Mouse (Mus musculus) bone marrow macrophage, adult 2 months (primary cell): ENCODE data around the gene Mfap3l.

Source experiments
- CTCF ChIP-seq: IDR thresholded peaks from 2 replicates; pipeline ENCODE4 v1.5.1; 2012; ENCODE audit warnings: low read depth, mild to moderate bottlenecking, low read length, moderate library complexity
- POLR2A ChIP-seq: IDR thresholded peaks from 2 replicates; pipeline ENCODE4 v1.6.1; 2012; ENCODE audit warnings: mild to moderate bottlenecking, low read depth, low read length, borderline replicate concordance

DNA sequence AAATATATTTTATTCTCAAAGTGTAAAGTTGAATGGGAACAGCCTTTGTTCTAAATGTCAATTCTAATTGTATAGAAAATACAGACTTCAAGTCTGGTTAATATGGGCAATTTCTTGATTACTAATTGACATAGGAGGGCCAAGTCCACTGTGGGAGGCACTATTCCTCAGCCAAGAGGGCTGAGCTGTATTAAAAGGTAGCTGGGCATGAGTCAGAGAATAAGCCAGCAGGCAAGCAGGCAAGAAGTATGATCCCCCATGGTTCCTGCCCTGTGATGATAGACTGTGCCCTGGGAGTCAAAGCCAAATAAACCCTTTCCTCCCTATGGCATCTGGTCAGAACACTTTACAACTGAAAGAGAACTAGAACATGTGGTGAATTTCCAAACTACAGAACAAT is 3.2 kb downstream of the Mfap3l start:
- TF ChIP-seq POLR2A (no peak), CTCF (no peak)
